9 mouse cellular contexts compared by ENCODE assay signal in genomic region chr5:120106424-120107073, GRCm38 (mm10). TPM values are rescaled to one million over a fixed set of nuclear protein-coding genes. Genes with fewer than 3 reads are reported as not detected.
DNase-seq lines count a peak whose midpoint lies in the region; ATAC-seq and TF ChIP-seq lines count a peak whose summit lies in the region.
"Had no signal": no experiment of that assay in that cellular context is flagged by ENCODE, and none has a peak within 500 bp of the region (broad histone marks: within the 10 kb centered on the region; RNA-seq: fewer than 3 reads in every experiment).

No protein-coding gene starts in this region.

- WGBS in liver, postnatal 0 days (ENCODE audit: insufficient replicate concordance), result 16% methylated on average over 12 of the region's 12 CpGs

- H3K27me3 ChIP-seq in liver, postnatal 0 days (ENCODE audit: insufficient read depth, low read length), result 0 out of 2 replicates have a peak, but pooled peaks cover 4% of the 10 kb centered on the region

- peak; percentile 71 for ATAC-seq in common myeloid progenitor, adult 5-6 weeks (replicated peaks; ENCODE audit: low read depth, poor library complexity, severe bottlenecking)
- ATAC-seq in liver, postnatal 0 days, result peak; percentile 17; the same call in 1 of the 2 replicates

- no peak overlapping the region for H3K4me3 ChIP-seq in liver, postnatal 0 days (ENCODE audit: low read depth, low read length)
- H3K4me3 ChIP-seq: megakaryocyte, embryonic 14.5 days had no signal

- H3K4me2 ChIP-seq in liver, postnatal 0 days (ENCODE audit: low read depth, low read length), result no peak overlapping the region

- no peaks in the 10 kb centered on the region for H3K9me3 ChIP-seq in liver, postnatal 0 days (ENCODE audit: low read length)
- H3K9me3 ChIP-seq: megakaryocyte, embryonic 14.5 days had no signal

- TF ChIP-seq EP300 in liver, postnatal 0 days (IDR thresholded peaks at IDR 0.05; ENCODE audit: low read depth), result no peak

- peaks cover 6% of the 10 kb centered on the region; the same call in 1 of the 2 replicates for H3K4me1 ChIP-seq in liver, postnatal 0 days (ENCODE audit: insufficient read depth)

- DNase-seq in adrenal gland, postnatal 14 days, result peak; percentile 32
- no peak for DNase-seq in adrenal gland, adult 2 months
- peak; percentile 29 to 52 for DNase-seq in layer of hippocampus, postnatal 10 days (ENCODE audit: low spot score in 2 of 2)
- DNase-seq in layer of hippocampus, adult 8-10 months (ENCODE audit: low spot score in 2 of 2), result no peak
- peak; percentile 46 for DNase-seq in liver, postnatal 0 days
- peak; percentile 56 for DNase-seq in thymus, postnatal 14 days
- DNase-seq in spleen, postnatal 36 days (ENCODE audit: low spot score in 2 of 2), result no peak

- H3K36me3 ChIP-seq in liver, postnatal 0 days (replicated peaks; ENCODE audit: insufficient read depth, low read length), result no peaks in the 10 kb centered on the region

- no peak overlapping the region for H3K9ac ChIP-seq in liver, postnatal 0 days (replicated peaks)

- TF ChIP-seq CTCF in liver, postnatal 0 days (IDR thresholded peaks at IDR 0.05; ENCODE audit: low read depth), result peak; percentile 82

- no peak overlapping the region for H3K27ac ChIP-seq in liver, postnatal 0 days (ENCODE audit: low read depth)

RNA-seq across cellular contexts. Expression of gene Rbm19, which starts 9.7 kb away (rescaled TPM):
- 21.9 and 32.2 TPM in 2 replicates for total RNA-seq in adrenal gland, postnatal 14 days (2021)
- 10 to 100 TPM; 24.9 to 27.0 TPM for total RNA-seq in adrenal gland, adult 2 months (2021)
- 13.0 and 14.4 TPM in 2 replicates for polyA plus RNA-seq in adrenal gland, adult 2 months (2012; rRNA removed)
- 10 to 100 TPM; 17.6 to 30.9 TPM for total RNA-seq in layer of hippocampus, postnatal 10 days (2021)
- 10 to 100 TPM; 20.0 to 26.3 (median 21.1) TPM for total RNA-seq in layer of hippocampus, adult 8-10 months (2022)
- total RNA-seq in common myeloid progenitor, adult 5-6 weeks (2017), result 24.2 and 30.3 TPM in 2 replicates
- polyA plus RNA-seq in liver, postnatal 0 days (2015; fragmentation: Nextera tagmentation; extraction: Ambion mirVana), result 6.8 and 6.9 TPM in 2 replicates

Comparison
In these comparisons a context has a peak if more than half of its experiments do, and no peak if none do; other contexts are left out.
1. DNase-seq: peak in adrenal gland, postnatal 14 days (single experiment), layer of hippocampus, postnatal 10 days (2 of 2), liver, postnatal 0 days (single experiment) and thymus, postnatal 14 days (single experiment); none in adrenal gland, adult 2 months (single experiment), layer of hippocampus, adult 8-10 months (0 of 2) and spleen, postnatal 36 days (0 of 2).